ENCODE assay signal across 14 mouse cellular contexts in genomic region chr8:104601386-104601785, GRCm38 (mm10). TPM values are rescaled to one million over a fixed set of nuclear protein-coding genes. Genes with fewer than 3 reads are reported as not detected.
DNase-seq lines count a peak whose midpoint lies in the region; ATAC-seq and TF ChIP-seq lines count a peak whose summit lies in the region.
"Had no signal": no experiment of that assay in that cellular context is flagged by ENCODE, and none has a peak within 500 bp of the region (broad histone marks: within the 10 kb centered on the region; RNA-seq: fewer than 3 reads in every experiment).

No protein-coding gene starts in this region.

- no peak overlapping the region for H3K4me2 ChIP-seq in hindbrain, embryonic 12.5 days (replicated peaks)
- H3K4me2 ChIP-seq in embryonic facial prominence, embryonic 12.5 days (replicated peaks): peak overlapping the region; percentile 43
- H3K4me2 ChIP-seq in liver, embryonic 13.5 days: peak overlapping the region; percentile 46

- H3K27ac ChIP-seq in hindbrain, embryonic 10.5 days: peak overlapping the region; percentile 70
- no peak overlapping the region for H3K27ac ChIP-seq in hindbrain, embryonic 12.5 days
- 0 out of 2 replicates have a peak overlapping the region, but pooled peaks have one; percentile 28 for H3K27ac ChIP-seq in ES-E14 (ENCODE audit: insufficient read depth, low read depth, low read length, poor library complexity, severe bottlenecking)
- no peak overlapping the region for H3K27ac ChIP-seq in embryonic facial prominence, embryonic 12.5 days
- no peak overlapping the region for H3K27ac ChIP-seq in liver, embryonic 13.5 days

- DNase-seq in hindbrain, embryonic 10.5 days (ENCODE audit: low spot score): peak; percentile 9
- DNase-seq in ES-E14 (ENCODE audit: low read depth, low spot score): no peak
- DNase-seq in liver, embryonic 13.5 days: no peak
- no peak for DNase-seq in right cerebral cortex, postnatal 25 days
- DNase-seq in layer of hippocampus, adult 18-20 months (ENCODE audit: low spot score in 2 of 2): no peak
- no peak for DNase-seq in ovary, adult 18-20 months (ENCODE audit: low spot score)
- DNase-seq: cerebellum, postnatal 10 days; gastrocnemius, postnatal 25 days; layer of hippocampus, adult 9-11 months; thymus, postnatal 4 days had no signal

- H3K9me3 ChIP-seq in hindbrain, embryonic 10.5 days: no peaks in the 10 kb centered on the region
- H3K9me3 ChIP-seq in hindbrain, embryonic 12.5 days (replicated peaks): no peaks in the 10 kb centered on the region
- no peaks in the 10 kb centered on the region for H3K9me3 ChIP-seq in ES-E14 (ENCODE audit: control insufficient read depth, insufficient read depth, low read depth, low read length)
- H3K9me3 ChIP-seq in embryonic facial prominence, embryonic 12.5 days: no peaks in the 10 kb centered on the region
- H3K9me3 ChIP-seq in liver, embryonic 13.5 days (replicated peaks): no peaks in the 10 kb centered on the region
- H3K9me3 ChIP-seq: G1E had no signal

- H3K9ac ChIP-seq in hindbrain, embryonic 12.5 days: no peak overlapping the region
- H3K9ac ChIP-seq in ES-E14 (ENCODE audit: insufficient read depth, low read depth, low read length, poor library complexity, severe bottlenecking): peak overlapping the region; percentile 72
- peak overlapping the region; percentile 27; the same call in 1 of the 2 replicates for H3K9ac ChIP-seq in embryonic facial prominence, embryonic 12.5 days
- H3K9ac ChIP-seq in liver, embryonic 13.5 days: 0 out of 2 replicates have a peak overlapping the region, but pooled peaks have one; percentile 8

- peak overlapping the region; percentile 41 for H3K4me3 ChIP-seq in hindbrain, embryonic 10.5 days
- no peak overlapping the region for H3K4me3 ChIP-seq in hindbrain, embryonic 12.5 days
- peak overlapping the region; percentile 17 to 44 for H3K4me3 ChIP-seq in ES-E14 (ENCODE audit: insufficient read depth in 1 of 2, low read depth in 1 of 2, low read length in 2 of 2, poor library complexity in 1 of 2, severe bottlenecking in 1 of 2)
- H3K4me3 ChIP-seq in embryonic facial prominence, embryonic 12.5 days: no peak overlapping the region
- H3K4me3 ChIP-seq in liver, embryonic 13.5 days (replicated peaks): no peak overlapping the region

- whole genome bisulfite sequencing in hindbrain, embryonic 10.5 days: 17% methylated on average over 7 of the region's 7 CpGs
- WGBS in hindbrain, embryonic 12.5 days: 27% methylated on average over 7 of the region's 7 CpGs
- WGBS in embryonic facial prominence, embryonic 12.5 days: 26% methylated on average over 7 of the region's 7 CpGs
- WGBS in liver, embryonic 13.5 days (ENCODE audit: insufficient replicate concordance): 30% methylated on average over 7 of the region's 7 CpGs

- peaks cover 14% of the 10 kb centered on the region for H3K36me3 ChIP-seq in hindbrain, embryonic 10.5 days
- peaks cover under 1% of the 10 kb centered on the region; the same call in 1 of the 2 replicates for H3K36me3 ChIP-seq in hindbrain, embryonic 12.5 days
- peaks cover 5% of the 10 kb centered on the region for H3K36me3 ChIP-seq in ES-E14 (ENCODE audit: control insufficient read depth, insufficient read depth, low read length, poor library complexity, severe bottlenecking)
- H3K36me3 ChIP-seq in embryonic facial prominence, embryonic 12.5 days: no peaks in the 10 kb centered on the region; the same call in 1 of the 2 replicates
- H3K36me3 ChIP-seq in liver, embryonic 13.5 days: 0 out of 2 replicates have a peak, but pooled peaks cover 4% of the 10 kb centered on the region

- in situ Hi-C loops in ES-E14 (cut with MboI; ENCODE audit: low sequenced_read_pairs in 2 of 2, unreplicated experiment in 2 of 2): no loop called here

- peaks cover 7% of the 10 kb centered on the region; the same call in 1 of the 2 replicates for H3K27me3 ChIP-seq in hindbrain, embryonic 10.5 days (ENCODE audit: insufficient read depth, poor library complexity, severe bottlenecking)
- peaks cover 7% of the 10 kb centered on the region; the same call in 1 of the 2 replicates for H3K27me3 ChIP-seq in hindbrain, embryonic 12.5 days
- H3K27me3 ChIP-seq in embryonic facial prominence, embryonic 12.5 days: no peaks in the 10 kb centered on the region
- H3K27me3 ChIP-seq in liver, embryonic 13.5 days: peaks cover 11% of the 10 kb centered on the region; the same call in 1 of the 2 replicates

- ATAC-seq in hindbrain, embryonic 12.5 days (ENCODE audit: low FRiP score): no peak
- no peak for ATAC-seq in embryonic facial prominence, embryonic 12.5 days (ENCODE audit: insufficient number of reproducible peaks, insufficient read depth, low FRiP score, low TSS enrichment)
- ATAC-seq in liver, embryonic 13.5 days (ENCODE audit: low read depth): no peak

- H3K4me1 ChIP-seq in hindbrain, embryonic 10.5 days (replicated peaks): peaks cover 20% of the 10 kb centered on the region
- peaks cover 4% of the 10 kb centered on the region; the same call in 1 of the 2 replicates for H3K4me1 ChIP-seq in hindbrain, embryonic 12.5 days
- H3K4me1 ChIP-seq in ES-E14 (ENCODE audit: control insufficient read depth in 2 of 2, insufficient read depth in 2 of 2, low read length in 2 of 2, poor library complexity in 1 of 2): peaks cover 3 to 8% of the 10 kb centered on the region in 2 experiments; a peak in 2 of 4 replicates
- peaks cover 13% of the 10 kb centered on the region for H3K4me1 ChIP-seq in embryonic facial prominence, embryonic 12.5 days
- peaks cover 9% of the 10 kb centered on the region for H3K4me1 ChIP-seq in liver, embryonic 13.5 days (replicated peaks)

TF ChIP-seq in ES-E14, 5 proteins besides CTCF, POLR2A, EP300 and RAD21:
- no peak for TF ChIP-seq MAFK (IDR thresholded peaks at IDR 0.05; ENCODE audit: insufficient read depth, low read depth, low read length)
- no peak for TF ChIP-seq ZNF384 (IDR thresholded peaks at IDR 0.05; ENCODE audit: low read depth, low read length)

RNA-seq across cellular contexts. Expression of gene Pdp2, which starts 10.1 kb away (rescaled TPM):
- 12.7 and 13.3 TPM in 2 replicates for polyA plus RNA-seq in hindbrain, embryonic 10.5 days (2016; fragmentation: Nextera tagmentation; extraction: Ambion mirVana)
- 13.7 and 14.9 TPM in 2 replicates for polyA plus RNA-seq in hindbrain, embryonic 12.5 days (2016; fragmentation: Nextera tagmentation; extraction: Ambion mirVana)
- 11.2 and 13.5 TPM in 2 replicates for total RNA-seq in ES-E14 (2012; rRNA removed)
- 13.2 and 13.7 TPM in 2 replicates for polyA plus RNA-seq in embryonic facial prominence, embryonic 12.5 days (2016; fragmentation: Nextera tagmentation; extraction: Ambion mirVana)
- 4.4 and 5.7 TPM in 2 replicates for polyA plus RNA-seq in liver, embryonic 13.5 days (2015; fragmentation: Nextera tagmentation; extraction: Ambion mirVana)
- 1 to 10 TPM; 7.1 to 8.4 TPM for total RNA-seq in layer of hippocampus, adult 18-20 months (2021)

RNA-seq across cellular contexts. Expression of gene Cdh16, which starts 22.8 kb away (rescaled TPM):
- not detected in 2 replicates for polyA plus RNA-seq in hindbrain, embryonic 10.5 days (2016; fragmentation: Nextera tagmentation; extraction: Ambion mirVana)
- not detected in 2 replicates for polyA plus RNA-seq in hindbrain, embryonic 12.5 days (2016; fragmentation: Nextera tagmentation; extraction: Ambion mirVana)
- not detected in 2 replicates for total RNA-seq in ES-E14 (2012; rRNA removed)
- polyA plus RNA-seq in embryonic facial prominence, embryonic 12.5 days (2016; fragmentation: Nextera tagmentation; extraction: Ambion mirVana): not detected in 2 replicates
- polyA plus RNA-seq in liver, embryonic 13.5 days (2015; fragmentation: Nextera tagmentation; extraction: Ambion mirVana): not detected in 2 replicates
- not detected for total RNA-seq in layer of hippocampus, adult 18-20 months (2021)
- total RNA-seq: gastrocnemius, postnatal 25 days; megakaryocyte-erythroid progenitor cell, adult 5-6 weeks had no signal
- polyA plus RNA-seq: G1E had no signal

RNA-seq across cellular contexts. Expression of gene Rrad, which starts 29.7 kb away (rescaled TPM):
- polyA plus RNA-seq in hindbrain, embryonic 10.5 days (2016; fragmentation: Nextera tagmentation; extraction: Ambion mirVana): 1.2 and 1.5 TPM in 2 replicates
- polyA plus RNA-seq in hindbrain, embryonic 12.5 days (2016; fragmentation: Nextera tagmentation; extraction: Ambion mirVana): 1.9 and 3.8 TPM in 2 replicates
- total RNA-seq in ES-E14 (2012; rRNA removed): 2.7 and 3.4 TPM in 2 replicates
- 3.5 and 5.1 TPM in 2 replicates for polyA plus RNA-seq in embryonic facial prominence, embryonic 12.5 days (2016; fragmentation: Nextera tagmentation; extraction: Ambion mirVana)
- 0.75 and 0.82 TPM in 2 replicates for polyA plus RNA-seq in liver, embryonic 13.5 days (2015; fragmentation: Nextera tagmentation; extraction: Ambion mirVana)
- 1 to 10 TPM in 1 of 2 experiments, under 1 TPM in 1; 0.89 to 2.0 TPM for total RNA-seq in layer of hippocampus, adult 18-20 months (2021)

RNA-seq across cellular contexts. Expression of gene Ciao2b, which starts 40.4 kb away (rescaled TPM):
- 111 and 121 TPM in 2 replicates for polyA plus RNA-seq in hindbrain, embryonic 10.5 days (2016; fragmentation: Nextera tagmentation; extraction: Ambion mirVana)
- polyA plus RNA-seq in hindbrain, embryonic 12.5 days (2016; fragmentation: Nextera tagmentation; extraction: Ambion mirVana): 98.9 and 107 TPM in 2 replicates
- 71.9 and 81.9 TPM in 2 replicates for total RNA-seq in ES-E14 (2012; rRNA removed)
- polyA plus RNA-seq in embryonic facial prominence, embryonic 12.5 days (2016; fragmentation: Nextera tagmentation; extraction: Ambion mirVana): 83.7 and 87.9 TPM in 2 replicates
- 64.9 and 65.0 TPM in 2 replicates for polyA plus RNA-seq in liver, embryonic 13.5 days (2015; fragmentation: Nextera tagmentation; extraction: Ambion mirVana)
- total RNA-seq in layer of hippocampus, adult 18-20 months (2021): 10 to 100 TPM; 24.6 to 31.6 TPM

Comparison
In these comparisons a context has a peak if more than half of its experiments do, and no peak if none do; other contexts are left out.
1. H3K27ac ChIP-seq: peak in hindbrain, embryonic 10.5 days (single experiment) and ES-E14 (single experiment); none in hindbrain, embryonic 12.5 days (single experiment), embryonic facial prominence, embryonic 12.5 days (single experiment) and liver, embryonic 13.5 days (single experiment).
2. H3K4me3 ChIP-seq: peak in hindbrain, embryonic 10.5 days (single experiment) and ES-E14 (2 of 2); none in hindbrain, embryonic 12.5 days (single experiment), embryonic facial prominence, embryonic 12.5 days (single experiment) and liver, embryonic 13.5 days (single experiment).